Mouse (Mus musculus) spleen, postnatal 36 days (tissue): ENCODE data around the gene Slc25a34.

Experiments used
- DNase-seq, 2 experiments: peaks; one replicate each; pipeline ENCODE4 v3.0.0; 2022; ENCODE audit warnings: low spot score in 2 of 2, mixed read lengths in 1 of 2

Gene Slc25a34

DNA sequence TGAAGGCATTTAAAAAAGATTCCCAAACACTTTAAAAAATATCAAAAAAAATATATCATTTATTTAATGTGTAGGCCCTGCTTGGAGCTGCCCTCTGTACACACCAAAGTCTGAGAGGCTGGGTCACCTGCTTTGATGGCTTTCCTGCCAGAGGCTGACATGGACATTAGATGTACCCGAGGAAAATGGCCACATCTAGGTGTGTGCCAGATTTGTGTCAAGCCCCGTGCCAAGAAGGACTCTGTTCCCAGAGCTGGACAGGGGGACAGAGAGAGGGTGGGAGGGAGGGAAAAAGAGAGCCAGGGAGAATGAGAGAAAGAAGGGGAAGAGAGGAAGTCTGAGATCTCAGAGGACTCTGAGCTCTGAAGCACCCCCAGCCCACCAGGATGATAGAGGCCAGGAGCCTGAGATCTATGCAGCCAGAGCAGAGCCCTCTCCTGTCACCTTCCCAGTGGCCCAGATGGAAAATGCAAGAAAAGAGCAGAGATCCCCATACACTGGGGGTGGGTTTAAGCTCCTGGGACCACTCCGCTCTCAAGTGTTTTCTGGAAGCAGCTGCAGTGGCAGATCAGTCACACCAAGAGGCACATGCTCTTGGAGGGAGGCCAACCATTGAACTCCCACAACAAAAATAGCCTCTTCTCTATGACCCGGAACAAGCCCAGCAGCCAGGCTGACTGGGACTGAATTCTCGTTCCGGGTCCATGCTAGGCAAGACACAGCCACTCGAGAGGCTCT lies 19.7 kb upstream of the Slc25a34 start:
- peak in 1 of 2 experiments; percentile 16 for DNase-seq

DNA sequence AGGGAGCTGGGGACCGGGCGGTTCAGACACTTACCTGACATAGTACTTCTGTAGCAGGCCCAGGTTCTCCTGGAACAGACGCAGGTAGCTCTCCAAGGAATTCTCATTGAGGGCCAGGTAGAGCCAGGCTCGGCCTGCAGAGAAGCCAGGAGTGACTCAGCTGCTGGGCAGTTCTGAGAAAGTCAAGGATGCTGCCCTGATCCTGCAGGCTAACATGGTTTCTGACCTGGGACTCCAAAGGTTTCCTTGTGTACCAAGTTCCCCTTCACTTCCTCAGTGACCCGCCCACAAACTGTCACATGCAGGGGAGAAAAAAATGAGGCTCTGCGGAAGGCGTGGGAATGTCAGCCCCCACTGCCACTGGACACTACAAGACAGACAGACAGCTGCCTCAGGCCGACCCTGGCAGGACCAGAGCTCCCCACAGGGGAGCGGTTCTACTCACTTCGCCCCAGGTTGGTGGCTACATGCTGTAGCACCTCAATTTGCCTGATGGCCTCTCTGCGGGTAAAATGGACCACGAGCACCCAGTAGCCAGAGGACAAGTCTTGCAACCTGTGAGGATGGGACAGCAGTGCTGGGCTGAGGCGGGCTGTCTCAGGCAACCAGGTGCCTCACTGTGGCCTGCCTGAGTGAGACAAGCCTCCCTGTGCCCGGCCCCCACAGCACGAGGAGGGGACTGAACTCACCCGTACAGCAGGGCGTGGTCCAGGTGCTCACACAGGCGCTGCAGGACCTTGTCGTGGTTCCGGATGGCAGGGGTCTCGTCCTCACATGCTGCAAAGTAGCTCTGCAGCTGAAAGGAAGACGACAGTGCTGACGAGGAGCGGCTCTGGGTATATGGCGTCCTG lies 18.6 kb upstream of the Slc25a34 start:
- DNase-seq = no peak

DNA sequence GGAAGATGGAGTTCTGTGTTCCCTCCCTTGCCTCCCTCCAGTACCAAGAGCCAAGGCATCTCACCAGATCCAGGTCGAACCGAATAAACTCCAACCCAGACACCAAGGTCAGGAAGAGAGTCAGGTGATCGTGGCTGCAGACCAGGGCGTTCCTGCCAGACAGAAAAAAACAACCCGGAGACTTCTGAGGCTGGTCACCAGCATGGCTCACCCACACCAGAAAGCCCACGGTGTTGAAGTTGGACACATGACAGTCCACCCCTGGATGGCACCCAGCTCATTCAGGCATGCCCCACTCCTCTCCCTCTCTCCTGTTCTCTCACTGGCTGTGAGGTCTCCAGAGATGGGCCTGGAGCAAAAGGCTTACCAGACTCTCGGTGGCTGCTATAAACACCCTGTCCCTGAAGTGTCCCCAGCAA lies 17.7 kb upstream of the Slc25a34 start:
- DNase-seq = no peak

DNA sequence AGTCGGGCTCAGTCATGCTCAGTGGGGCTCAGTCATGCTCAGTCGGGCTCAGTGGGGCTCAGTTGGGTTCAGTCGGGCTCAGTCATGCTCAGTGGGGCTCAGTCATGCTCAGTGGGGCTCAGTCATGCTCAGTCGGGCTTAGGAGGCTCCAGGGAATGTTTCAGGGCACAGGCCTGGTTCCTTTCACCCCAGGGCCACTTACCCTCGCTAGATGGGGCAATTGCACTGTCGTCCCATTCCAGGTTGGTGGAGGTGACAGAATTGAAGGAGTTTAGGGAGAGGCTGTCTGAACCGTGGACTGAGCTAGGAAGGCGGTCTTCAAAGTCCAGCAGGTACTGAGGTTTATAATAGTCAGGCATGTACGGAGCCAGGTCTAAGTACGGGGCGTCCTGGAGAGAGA lies 15.9 kb upstream of the Slc25a34 start:
- DNase-seq = no peak

DNA sequence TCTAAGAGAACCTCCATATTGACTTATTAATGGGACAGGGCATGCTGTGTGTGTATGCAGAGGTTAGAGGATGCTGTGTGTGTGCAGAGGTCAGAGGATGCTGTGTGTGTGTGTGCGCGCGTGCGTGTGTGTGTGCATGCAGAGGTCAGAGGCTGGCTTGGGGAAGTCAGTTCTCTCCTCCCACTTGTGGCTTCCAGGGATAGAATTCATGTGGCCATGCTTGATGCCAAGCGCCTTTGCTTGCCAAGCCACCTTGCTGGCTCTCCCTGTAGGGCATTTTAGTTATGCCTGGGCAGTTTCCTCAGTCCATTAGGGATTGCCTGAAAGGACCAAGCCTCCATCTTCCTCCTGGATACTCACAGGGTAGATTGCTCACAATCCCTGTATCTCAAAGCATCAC lies 13.1 kb upstream of the Slc25a34 start:
- DNase-seq = no peak

DNA sequence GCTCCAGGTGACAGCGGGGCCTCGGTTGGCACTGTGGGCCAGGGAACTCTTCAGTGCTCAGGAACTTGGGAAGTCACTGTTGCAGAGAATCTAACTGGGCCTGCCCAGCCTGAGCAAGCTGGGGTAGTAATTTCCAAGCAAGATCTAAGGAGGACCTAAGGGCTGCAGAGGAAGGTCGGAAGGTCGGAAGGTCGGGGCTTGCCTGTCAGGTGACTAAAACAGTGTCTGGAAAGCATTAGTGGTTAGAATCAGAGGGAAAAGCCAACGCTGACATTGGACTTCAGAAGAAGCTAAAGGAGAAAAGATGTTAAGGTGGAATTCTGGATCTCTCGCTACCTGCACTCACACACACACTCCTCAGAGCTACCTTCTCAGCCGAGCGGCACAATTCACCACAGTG lies 12.4 kb upstream of the Slc25a34 start:
- no peak for DNase-seq

DNA sequence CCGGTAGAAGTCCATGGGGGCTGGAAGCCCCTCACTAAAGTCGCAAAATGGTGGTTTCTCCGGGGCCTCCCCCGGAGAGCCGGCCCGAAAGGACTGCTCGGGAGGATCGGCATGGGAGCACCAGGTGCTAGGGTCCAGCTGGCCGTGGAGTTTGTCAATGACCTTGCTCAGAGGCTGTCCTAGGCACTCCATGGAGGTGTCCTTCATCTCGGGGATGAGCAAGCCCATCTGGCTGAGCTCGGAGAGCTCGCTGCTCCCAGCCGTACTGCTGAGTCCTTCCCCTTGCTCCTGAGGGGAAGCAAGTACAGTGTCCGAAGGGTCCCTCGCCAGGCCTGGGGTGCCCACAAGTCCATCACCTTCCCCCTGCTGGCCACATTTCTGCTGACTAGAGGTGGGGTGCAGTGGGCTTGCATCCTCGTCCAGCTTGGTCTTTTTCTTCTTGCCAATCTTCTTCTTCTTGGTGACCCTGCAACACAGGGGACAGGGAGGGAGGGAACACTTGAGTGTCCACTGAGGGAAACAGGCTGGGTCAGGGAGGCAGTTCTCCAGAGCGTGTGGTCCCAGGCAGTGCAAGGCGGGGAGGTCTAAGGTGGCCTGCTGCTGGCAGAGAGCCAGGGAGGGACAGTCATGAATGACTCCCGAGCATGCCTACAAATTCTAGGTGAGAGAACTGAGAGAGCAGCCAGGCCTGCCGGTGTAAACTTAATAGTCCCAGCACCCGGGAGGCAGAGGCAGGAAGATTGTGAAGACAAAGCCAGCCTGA lies 8.7 kb upstream of the Slc25a34 start:
- DNase-seq = no peak

DNA sequence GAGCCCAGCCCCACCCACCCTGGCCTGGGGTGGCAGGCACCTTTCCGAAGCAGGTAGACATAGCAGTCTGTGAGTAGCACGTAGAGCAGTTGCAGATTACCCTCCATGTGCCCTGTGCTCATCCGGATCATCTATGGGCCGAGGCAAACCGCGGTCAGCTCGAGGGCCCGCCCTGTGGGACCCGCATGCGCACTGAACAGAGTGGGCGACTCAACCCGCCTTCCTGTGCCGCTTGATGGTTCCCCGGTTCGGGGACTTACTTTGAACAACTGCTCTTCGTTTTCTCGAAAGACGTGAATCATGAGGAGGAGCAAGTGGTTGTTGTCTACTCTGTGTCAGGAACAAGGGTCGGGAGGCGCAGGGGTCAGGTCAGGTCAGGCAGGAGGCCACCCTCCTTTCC lies 7.6 kb upstream of the Slc25a34 start:
- DNase-seq = no peak

DNA sequence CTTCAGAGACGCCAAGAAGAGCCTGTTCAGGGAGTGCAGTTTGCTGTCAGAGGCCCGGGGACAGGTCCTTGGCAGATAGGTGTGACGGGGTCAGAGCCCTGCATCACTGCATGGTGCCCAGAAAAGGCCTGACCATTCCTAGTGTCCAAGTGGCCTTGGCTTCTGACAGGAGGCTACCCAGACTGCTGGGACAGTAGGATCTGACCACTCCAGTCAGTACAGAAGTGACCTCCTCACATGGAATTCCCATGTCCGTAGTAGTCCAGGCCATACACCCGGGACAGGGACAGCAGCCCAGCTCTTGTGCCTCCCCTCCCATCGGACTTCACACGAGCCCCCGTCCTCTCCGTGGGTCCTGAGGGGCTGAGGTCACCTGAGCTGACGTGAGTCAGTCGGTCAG lies 6.4 kb upstream of the Slc25a34 start:
- no peak for DNase-seq

DNA sequence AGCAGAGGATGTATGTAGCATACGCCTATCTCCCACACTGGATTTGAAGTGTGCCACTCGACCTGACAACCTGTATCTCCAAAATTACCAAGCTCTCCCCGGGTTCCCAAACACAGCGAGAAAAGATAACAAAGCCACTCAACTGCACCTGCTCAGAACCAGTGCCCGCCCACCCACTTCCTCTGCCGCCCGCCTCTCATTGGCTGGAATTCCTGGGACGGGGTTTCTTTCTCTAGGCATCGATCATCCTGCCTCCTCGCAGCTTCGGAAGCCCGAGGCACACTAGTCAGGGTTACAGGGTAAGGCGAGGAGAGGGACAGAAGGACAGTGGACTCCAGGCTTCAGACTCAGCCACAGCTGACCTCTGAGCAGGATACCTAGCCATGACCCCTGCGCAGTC lies 5.0 kb upstream of the Slc25a34 start:
- DNase-seq = no peak

DNA sequence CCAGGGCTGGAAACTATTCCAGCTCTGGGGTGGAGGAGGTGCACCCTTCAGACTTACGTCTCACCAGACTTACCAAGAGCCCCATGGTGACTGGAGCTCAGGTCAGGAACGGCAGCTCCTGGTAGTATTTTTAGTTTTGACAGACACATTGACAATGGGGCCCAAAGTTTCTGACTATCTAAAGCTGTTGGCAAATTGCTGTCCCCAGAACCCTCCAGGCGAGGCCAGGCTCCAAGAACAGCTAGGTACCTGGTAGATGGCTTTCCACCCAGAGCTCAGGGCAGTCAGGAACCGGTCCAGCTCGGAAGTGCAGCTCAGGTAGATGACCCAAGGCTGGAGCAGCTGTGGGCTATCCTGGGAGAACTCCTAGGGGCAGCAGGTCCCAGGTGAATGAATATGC lies 3.9 kb upstream of the Slc25a34 start:
- no peak for DNase-seq

DNA sequence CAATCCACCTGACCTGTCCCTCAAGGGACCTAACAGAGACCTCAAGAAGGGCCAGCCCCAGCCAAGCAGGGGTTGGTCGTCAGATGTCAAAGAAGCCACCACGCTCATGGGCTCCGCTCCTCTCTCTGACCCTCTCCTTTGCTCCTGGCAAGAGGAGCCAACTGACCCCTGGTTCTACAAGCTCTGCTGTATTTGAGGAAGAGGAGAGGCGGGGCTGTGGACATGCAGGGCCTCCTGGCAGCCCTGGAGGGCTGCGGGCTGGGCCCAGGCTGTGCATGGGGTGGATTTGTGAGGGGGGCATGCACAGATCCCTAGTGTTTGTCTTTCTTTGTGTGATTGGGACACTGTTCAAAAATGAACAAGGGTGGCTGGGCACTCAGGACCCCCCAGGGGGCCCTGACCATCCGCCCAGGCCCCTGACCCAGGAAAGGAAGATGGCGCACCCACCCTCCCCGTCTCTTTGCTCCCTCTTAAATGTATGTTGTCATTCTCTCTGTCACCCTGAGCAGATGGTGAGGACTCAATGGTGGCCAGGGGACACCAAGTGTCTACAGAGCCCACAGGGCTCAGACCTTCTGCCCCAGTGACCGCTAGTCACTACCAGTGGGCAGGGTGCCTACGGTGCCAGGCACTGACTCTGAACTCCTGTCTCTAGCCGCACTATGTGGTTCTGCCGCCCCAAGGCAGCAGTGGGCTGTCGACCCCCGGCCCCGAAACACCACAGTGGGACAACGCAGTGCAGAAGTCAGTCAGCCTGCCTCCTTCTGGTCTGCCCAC lies 2.3 kb upstream of the Slc25a34 start:
- no peak for DNase-seq

DNA sequence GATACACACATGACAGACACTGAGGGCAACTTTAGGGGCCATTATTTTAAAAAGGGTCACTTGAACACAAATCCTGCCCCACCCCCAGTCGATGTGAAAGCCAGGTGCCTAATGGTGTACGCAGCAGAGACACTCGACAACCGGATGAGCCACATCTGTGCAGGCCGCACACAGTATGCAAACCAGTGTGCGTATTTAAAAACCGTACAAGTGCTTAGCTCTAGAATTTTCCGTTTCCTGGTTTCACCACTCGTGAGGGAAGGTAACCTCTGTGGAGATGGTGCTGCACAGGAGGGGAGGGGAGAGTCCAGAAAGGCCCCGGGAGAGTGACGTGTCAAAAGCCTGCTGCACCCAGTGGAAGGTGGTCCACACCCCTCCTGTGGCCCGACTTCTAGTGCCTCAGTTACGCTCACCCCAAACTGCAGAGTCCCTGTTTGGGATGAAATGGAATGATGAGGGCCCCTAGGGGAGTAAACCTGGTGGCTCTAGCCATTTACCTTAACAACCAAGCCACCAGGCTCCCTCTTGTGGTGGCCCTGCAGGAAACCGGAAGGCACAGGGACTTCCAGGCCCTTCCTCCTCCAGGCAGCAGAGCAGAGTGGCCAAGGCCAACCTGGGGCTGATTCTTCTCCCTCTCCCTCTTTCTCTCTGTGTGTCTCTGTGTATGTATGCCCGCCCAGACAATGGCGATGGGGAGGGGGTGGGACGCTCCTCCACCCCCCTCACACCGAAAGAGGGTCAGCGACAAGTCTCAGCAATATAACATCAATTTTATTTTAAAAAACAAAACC lies 1.6 kb upstream of the Slc25a34 start:
- peak; percentile 47 to 49 for DNase-seq

DNA sequence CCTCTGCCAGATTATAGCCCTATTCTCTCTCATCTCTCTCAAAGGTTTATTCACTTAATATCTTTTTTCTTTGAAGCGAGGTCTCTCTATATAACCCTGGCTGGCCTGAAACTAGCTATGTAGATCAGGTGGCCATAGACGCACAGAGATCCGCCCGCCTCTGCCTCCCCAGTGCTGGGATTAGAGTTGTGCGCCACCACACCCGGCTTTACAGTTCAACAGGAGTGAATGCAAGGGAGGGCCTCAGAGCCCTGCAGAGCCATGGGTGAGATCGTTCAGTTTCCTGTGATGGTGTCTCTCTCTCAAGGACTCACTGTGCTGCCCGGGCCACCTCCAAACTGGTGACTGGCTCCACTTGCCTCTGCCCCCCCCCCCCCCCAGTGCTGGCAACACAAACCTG lies 513 bp upstream of the Slc25a34 start:
- DNase-seq = no peak

DNA sequence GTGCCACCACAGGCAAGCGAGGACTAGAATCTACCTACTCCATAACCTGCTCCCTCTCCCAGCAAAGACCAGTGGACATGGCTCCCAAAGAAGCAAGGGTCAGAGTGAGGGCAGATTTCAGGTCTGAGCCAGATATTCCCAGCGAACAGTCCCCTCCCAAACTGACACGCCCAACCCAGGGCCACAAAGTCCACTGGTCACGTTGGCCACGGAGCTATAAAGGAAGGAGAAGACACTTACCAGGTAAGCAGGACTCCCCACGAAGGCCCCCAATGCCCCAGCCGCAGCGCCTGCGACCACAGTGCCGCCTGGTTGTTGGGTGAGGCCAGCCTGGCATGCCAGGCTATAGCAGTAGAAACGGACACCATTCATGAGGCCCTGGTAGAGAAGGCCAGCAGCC lies 584 bp downstream of the Slc25a34 start:
- no peak for DNase-seq

DNA sequence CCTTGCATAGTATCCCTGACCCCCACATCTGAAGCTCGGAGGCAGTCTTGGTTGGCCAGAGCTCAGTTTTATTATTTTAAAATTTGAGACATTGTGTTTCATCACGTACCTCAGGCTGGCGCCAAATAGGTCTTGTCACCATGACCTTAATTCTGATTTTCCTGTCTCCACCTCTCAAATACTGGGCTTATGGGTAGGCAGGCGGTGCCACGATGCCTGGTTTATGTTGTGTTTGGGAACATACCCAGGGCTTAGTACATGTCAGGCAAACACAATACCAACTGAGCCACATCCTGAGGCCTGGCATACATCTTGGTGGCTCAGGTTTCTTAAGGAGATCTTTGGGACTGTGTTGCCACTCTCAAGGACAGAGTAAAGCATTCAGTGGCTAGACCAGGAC lies 1.0 kb downstream of the Slc25a34 start:
- DNase-seq = no peak

DNA sequence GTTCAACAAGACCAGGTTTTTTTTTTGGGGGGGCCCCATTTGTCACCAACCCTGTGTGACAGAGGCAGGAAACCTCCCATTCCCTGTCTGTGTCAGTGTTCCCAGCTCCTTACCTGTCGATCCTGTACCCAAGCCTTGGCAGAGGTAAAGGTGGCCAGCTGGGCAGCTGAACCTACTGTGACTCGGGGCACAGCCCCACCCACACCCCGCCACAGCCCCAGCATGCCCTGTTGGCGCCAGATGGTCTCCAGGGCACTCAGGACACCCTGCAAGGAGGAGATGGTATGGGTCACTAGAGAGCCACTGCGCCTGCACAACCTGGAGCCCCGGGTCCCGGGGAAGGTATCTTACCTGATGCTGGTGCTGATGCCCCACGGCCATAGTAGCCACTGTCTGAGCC lies 1.5 kb downstream of the Slc25a34 start:
- DNase-seq = no peak

DNA sequence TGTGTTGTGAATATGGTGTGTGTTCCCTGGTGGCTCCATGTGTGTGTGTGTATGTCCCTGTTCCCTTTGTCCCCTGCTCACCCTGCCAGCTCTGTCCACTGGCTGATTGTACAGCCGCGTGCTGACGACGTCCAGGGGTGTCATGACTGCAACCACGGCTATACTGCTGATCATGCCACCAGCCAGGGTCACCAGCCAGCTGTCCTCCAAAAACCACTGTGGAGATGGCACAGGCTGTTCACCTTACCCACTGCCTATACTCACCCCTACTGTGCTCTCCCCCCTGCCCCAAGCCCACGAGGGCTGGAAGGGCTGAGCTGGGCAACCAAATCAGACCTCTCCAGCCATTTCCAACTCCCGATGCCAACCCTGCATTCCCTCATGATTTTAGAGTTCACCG lies 2.3 kb downstream of the Slc25a34 start:
- no peak for DNase-seq

DNA sequence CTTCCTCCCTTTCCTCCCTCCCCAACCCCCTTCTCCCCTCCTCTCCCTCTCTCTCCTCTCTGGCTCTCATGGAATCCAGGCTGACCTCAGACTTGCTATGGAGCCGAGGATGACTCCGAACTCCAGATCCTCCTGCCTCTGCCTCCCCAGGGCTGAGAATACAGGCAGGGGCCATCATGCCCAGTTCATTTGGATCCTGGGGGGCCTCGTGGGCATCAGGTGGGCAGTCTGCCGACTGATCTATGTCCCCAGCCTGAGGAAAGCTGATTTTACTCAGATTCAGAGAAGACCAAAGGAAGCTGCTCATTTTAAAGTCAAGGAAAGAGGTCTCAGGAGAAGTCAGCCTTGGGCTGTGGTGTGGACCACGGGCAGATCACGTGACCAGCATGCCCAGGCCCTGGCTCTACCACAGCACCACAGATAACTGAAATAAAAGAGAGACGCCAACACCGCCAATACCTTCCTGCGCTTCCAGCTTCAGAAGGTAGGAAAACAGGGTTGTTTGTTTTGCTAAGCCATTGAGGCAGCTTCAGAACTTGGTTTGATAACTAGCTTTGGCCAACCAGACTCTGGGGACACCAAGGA lies 4.2 kb downstream of the Slc25a34 start:
- DNase-seq = no peak

DNA sequence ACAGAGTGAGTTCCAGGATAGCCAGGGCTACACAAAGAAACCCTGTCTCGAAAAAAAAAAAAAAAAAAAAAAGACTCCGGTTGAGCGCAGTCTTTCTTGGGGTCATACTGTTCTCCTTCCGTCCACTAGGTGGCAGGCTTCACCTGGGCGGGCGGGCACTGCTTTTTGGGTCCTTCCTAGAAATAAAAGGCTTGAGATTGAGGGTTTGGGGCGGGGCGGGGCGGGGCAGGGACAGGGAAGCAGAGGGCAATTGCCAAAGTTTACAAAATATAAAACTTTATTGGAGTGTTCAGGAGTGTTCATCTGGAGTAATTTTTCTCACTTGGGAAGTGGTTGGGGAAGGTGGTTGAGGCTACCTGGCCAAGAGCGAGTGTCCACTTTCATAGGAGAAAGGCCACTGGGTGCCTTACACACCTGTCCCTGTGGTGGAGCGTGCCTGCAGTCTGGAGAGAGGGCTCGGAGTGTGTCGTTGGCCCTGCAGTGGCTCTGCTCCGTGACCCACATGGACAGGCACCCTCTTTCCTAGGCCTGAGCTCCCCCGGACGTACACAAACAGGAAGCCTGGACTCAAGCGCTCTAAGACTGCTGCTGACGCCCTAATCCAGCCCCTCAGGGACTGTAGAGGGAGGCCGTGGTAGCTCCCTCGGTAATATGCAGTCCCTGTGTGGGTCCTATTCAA lies 4.9 kb downstream of the Slc25a34 start, which contains the start of gene Tmem82:
Gene Tmem82 (minus strand): TSS at position 69 of the 679 bp plus-strand sequence.
- DNase-seq = peak; percentile 55
